Mouse (Mus musculus) R1 (cell line): ENCODE measurements around the gene Cnnm2.

Source experiments
- DNase-seq: peaks from one replicate; pipeline ENCODE4 v3.0.0-alpha.2; 2018; ENCODE audit warnings: low read depth, low spot score

The Cnnm2 gene

GRCm38 (mm10) chr19:46886826-46887225, 125.4 kb downstream of the Cnnm2 start:
- no peak for DNase-seq

- DNase-seq, result peak; percentile 39
Observed at GRCm38 (mm10) chr19:46887811-46888527, 126.6 kb downstream of the Cnnm2 start.

GRCm38 (mm10) chr19:46889666-46890065, 128.3 kb downstream of the Cnnm2 start:
- DNase-seq, result no peak

GRCm38 (mm10) chr19:46890657-46891056, 129.3 kb downstream of the Cnnm2 start:
- no peak for DNase-seq

- no peak for DNase-seq
Observed at GRCm38 (mm10) chr19:46892856-46893255, 131.5 kb downstream of the Cnnm2 start.

- DNase-seq, result no peak
Observed at GRCm38 (mm10) chr19:46893484-46893883, 132.1 kb downstream of the Cnnm2 start.

- DNase-seq, result peak; percentile 56
Observed at GRCm38 (mm10) chr19:46897135-46897534, 135.7 kb downstream of the Cnnm2 start.

GRCm38 (mm10) chr19:46898222-46898621, 136.8 kb downstream of the Cnnm2 start:
- DNase-seq, result no peak

- no peak for DNase-seq
Observed at GRCm38 (mm10) chr19:46899306-46899705, 137.9 kb downstream of the Cnnm2 start.

- no peak for DNase-seq
Observed at GRCm38 (mm10) chr19:46899871-46900270, 138.5 kb downstream of the Cnnm2 start.

- no peak for DNase-seq
Observed at GRCm38 (mm10) chr19:46900786-46901185, 139.4 kb downstream of the Cnnm2 start.

- DNase-seq, result no peak
Observed at GRCm38 (mm10) chr19:46901323-46901722, 139.9 kb downstream of the Cnnm2 start.

- no peak for DNase-seq
Observed at GRCm38 (mm10) chr19:46903379-46903778, 142.0 kb downstream of the Cnnm2 start.

GRCm38 (mm10) chr19:46904907-46905306, 143.5 kb downstream of the Cnnm2 start:
- DNase-seq, result no peak

GRCm38 (mm10) chr19:46905383-46905782, 144.0 kb downstream of the Cnnm2 start:
- DNase-seq, result no peak

- DNase-seq, result no peak
Observed at GRCm38 (mm10) chr19:46905971-46906370, 144.6 kb downstream of the Cnnm2 start.

- no peak for DNase-seq
Observed at GRCm38 (mm10) chr19:46908207-46908606, 146.8 kb downstream of the Cnnm2 start.

- DNase-seq, result no peak
Observed at GRCm38 (mm10) chr19:46908977-46909376, 147.6 kb downstream of the Cnnm2 start.

- no peak for DNase-seq
Observed at GRCm38 (mm10) chr19:46911492-46911891, 150.1 kb downstream of the Cnnm2 start.

- no peak for DNase-seq
Observed at GRCm38 (mm10) chr19:46913626-46914025, 152.2 kb downstream of the Cnnm2 start.

GRCm38 (mm10) chr19:46915406-46916080, 154.1 kb downstream of the Cnnm2 start:
- DNase-seq, result peak; percentile 90

GRCm38 (mm10) chr19:46920571-46920970, 159.2 kb downstream of the Cnnm2 start:
- no peak for DNase-seq

- peak; percentile 15 for DNase-seq
Observed at GRCm38 (mm10) chr19:46926357-46926756, 165.0 kb downstream of the Cnnm2 start.
